Mouse (Mus musculus): Measurements from ENCODE around the gene Fmnl2. TPM values are rescaled to one million over a fixed set of nuclear protein-coding genes. Genes with fewer than 3 reads are reported as not detected.

Fmnl2 gene
- polyA plus RNA-seq, 1 experiment, result 2.6 TPM

- Histone ChIP-seq H3ac (ENCODE audit: control insufficient read depth, insufficient read length, low read depth) (no peak overlapping the region), H3K79me2 (ENCODE audit: control insufficient read depth, insufficient read depth) (peaks cover 22% of the 10 kb centered on the region), H3K79me3 (ENCODE audit: low read depth) (no peaks in the 10 kb centered on the region), H3K27me3 (ENCODE audit: control insufficient read depth, insufficient read depth, insufficient read length) (no peaks in the 10 kb centered on the region), H3K36me3 (ENCODE audit: control insufficient read depth, insufficient read depth) (no peaks in the 10 kb centered on the region), H3K4me3 (ENCODE audit: insufficient read depth, poor library complexity, severe bottlenecking) (no peak overlapping the region)
- TF ChIP-seq MYOD1 (IDR thresholded peaks at IDR 0.05; ENCODE audit: control insufficient read depth, insufficient read length, low read depth), result no peak
- no peak for TF ChIP-seq USF1 (IDR thresholded peaks at IDR 0.05; ENCODE audit: low read depth)
- no peak for TF ChIP-seq FOSL1 (IDR thresholded peaks at IDR 0.05; ENCODE audit: insufficient read depth, low read length, poor library complexity, severe bottlenecking)
- no peak for TF ChIP-seq MAX (IDR thresholded peaks at IDR 0.05)
- no peak for TF ChIP-seq CTCF (IDR thresholded peaks at IDR 0.05; ENCODE audit: control insufficient read depth, insufficient read depth, insufficient read length)
- TF ChIP-seq MYOG (IDR thresholded peaks at IDR 0.05; ENCODE audit: control insufficient read depth, extremely low read depth, insufficient read length), result no peak
- TF ChIP-seq CEBPB (IDR thresholded peaks at IDR 0.05; ENCODE audit: low read depth), result no peak
Measured at GRCm38 (mm10) chr2:52974056-52974455, 116.4 kb downstream of the Fmnl2 start.

GRCm38 (mm10) chr2:52974776-52975175 is 117.1 kb downstream of the Fmnl2 start:
- Histone ChIP-seq H3ac (ENCODE audit: control insufficient read depth, insufficient read length, low read depth) (no peak overlapping the region), H3K79me3 (ENCODE audit: low read depth) (no peaks in the 10 kb centered on the region), H3K36me3 (ENCODE audit: control insufficient read depth, insufficient read depth) (no peaks in the 10 kb centered on the region), H3K4me3 (ENCODE audit: insufficient read depth, poor library complexity, severe bottlenecking) (no peak overlapping the region), H3K27me3 (ENCODE audit: control insufficient read depth, insufficient read depth, insufficient read length) (no peaks in the 10 kb centered on the region), H3K79me2 (ENCODE audit: control insufficient read depth, insufficient read depth) (peaks cover 22% of the 10 kb centered on the region)
- no peak for TF ChIP-seq MYOD1 (IDR thresholded peaks at IDR 0.05; ENCODE audit: control insufficient read depth, insufficient read length, low read depth)
- TF ChIP-seq FOSL1 (IDR thresholded peaks at IDR 0.05; ENCODE audit: insufficient read depth, low read length, poor library complexity, severe bottlenecking), result no peak
- no peak for TF ChIP-seq USF1 (IDR thresholded peaks at IDR 0.05; ENCODE audit: low read depth)
- TF ChIP-seq CTCF (IDR thresholded peaks at IDR 0.05; ENCODE audit: control insufficient read depth, insufficient read depth, insufficient read length), result no peak
- no peak for TF ChIP-seq CEBPB (IDR thresholded peaks at IDR 0.05; ENCODE audit: low read depth)
- TF ChIP-seq MAX (IDR thresholded peaks at IDR 0.05), result no peak
- TF ChIP-seq MYOG (IDR thresholded peaks at IDR 0.05; ENCODE audit: control insufficient read depth, extremely low read depth, insufficient read length), result no peak

- Histone ChIP-seq H3ac (ENCODE audit: control insufficient read depth, insufficient read length, low read depth) (no peak overlapping the region), H3K4me3 (ENCODE audit: insufficient read depth, poor library complexity, severe bottlenecking) (no peak overlapping the region), H3K36me3 (ENCODE audit: control insufficient read depth, insufficient read depth) (no peaks in the 10 kb centered on the region), H3K27me3 (ENCODE audit: control insufficient read depth, insufficient read depth, insufficient read length) (no peaks in the 10 kb centered on the region), H3K79me2 (ENCODE audit: control insufficient read depth, insufficient read depth) (peaks cover 13% of the 10 kb centered on the region), H3K79me3 (ENCODE audit: low read depth) (no peaks in the 10 kb centered on the region)
- TF ChIP-seq FOSL1 (IDR thresholded peaks at IDR 0.05; ENCODE audit: insufficient read depth, low read length, poor library complexity, severe bottlenecking) (no peak), MAX (IDR thresholded peaks at IDR 0.05) (no peak), CEBPB (IDR thresholded peaks at IDR 0.05; ENCODE audit: low read depth) (no peak), MYOD1 (IDR thresholded peaks at IDR 0.05; ENCODE audit: control insufficient read depth, insufficient read length, low read depth) (no peak), USF1 (IDR thresholded peaks at IDR 0.05; ENCODE audit: low read depth) (no peak), CTCF (IDR thresholded peaks at IDR 0.05; ENCODE audit: control insufficient read depth, insufficient read depth, insufficient read length) (no peak), MYOG (IDR thresholded peaks at IDR 0.05; ENCODE audit: control insufficient read depth, extremely low read depth, insufficient read length) (no peak)
Measured at GRCm38 (mm10) chr2:52977921-52978675, 120.4 kb downstream of the Fmnl2 start.

DNA sequence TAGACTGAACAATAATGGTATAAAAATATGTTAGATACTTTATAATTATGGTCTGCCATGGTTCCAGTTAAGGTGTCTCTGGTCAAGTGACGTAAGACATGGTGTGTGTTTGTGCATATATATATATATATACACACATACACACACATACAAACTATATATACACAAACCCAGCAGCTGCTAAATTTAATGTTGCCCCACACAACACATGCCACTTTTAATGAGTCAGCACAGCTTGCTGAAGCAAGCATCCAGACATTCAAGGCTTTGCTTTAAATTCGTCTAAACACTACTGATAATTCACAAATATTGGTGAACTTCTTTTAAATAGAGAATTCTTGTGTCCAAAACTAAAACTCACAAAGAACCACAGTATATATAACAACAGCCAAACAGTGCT is 121.1 kb downstream of the Fmnl2 start:
- no peak overlapping the region for H3ac ChIP-seq (ENCODE audit: control insufficient read depth, insufficient read length, low read depth)
- H3K27me3 ChIP-seq (ENCODE audit: control insufficient read depth, insufficient read depth, insufficient read length), result no peaks in the 10 kb centered on the region
- H3K36me3 ChIP-seq (ENCODE audit: control insufficient read depth, insufficient read depth), result no peaks in the 10 kb centered on the region
- peaks cover 7% of the 10 kb centered on the region for H3K79me2 ChIP-seq (ENCODE audit: control insufficient read depth, insufficient read depth)
- H3K4me3 ChIP-seq (ENCODE audit: insufficient read depth, poor library complexity, severe bottlenecking), result no peak overlapping the region
- TF ChIP-seq MYOD1 (IDR thresholded peaks at IDR 0.05; ENCODE audit: control insufficient read depth, insufficient read length, low read depth) (no peak), FOSL1 (IDR thresholded peaks at IDR 0.05; ENCODE audit: insufficient read depth, low read length, poor library complexity, severe bottlenecking) (no peak), USF1 (IDR thresholded peaks at IDR 0.05; ENCODE audit: low read depth) (no peak), MAX (IDR thresholded peaks at IDR 0.05) (no peak)
- no peaks in the 10 kb centered on the region for H3K79me3 ChIP-seq (ENCODE audit: low read depth)

DNA sequence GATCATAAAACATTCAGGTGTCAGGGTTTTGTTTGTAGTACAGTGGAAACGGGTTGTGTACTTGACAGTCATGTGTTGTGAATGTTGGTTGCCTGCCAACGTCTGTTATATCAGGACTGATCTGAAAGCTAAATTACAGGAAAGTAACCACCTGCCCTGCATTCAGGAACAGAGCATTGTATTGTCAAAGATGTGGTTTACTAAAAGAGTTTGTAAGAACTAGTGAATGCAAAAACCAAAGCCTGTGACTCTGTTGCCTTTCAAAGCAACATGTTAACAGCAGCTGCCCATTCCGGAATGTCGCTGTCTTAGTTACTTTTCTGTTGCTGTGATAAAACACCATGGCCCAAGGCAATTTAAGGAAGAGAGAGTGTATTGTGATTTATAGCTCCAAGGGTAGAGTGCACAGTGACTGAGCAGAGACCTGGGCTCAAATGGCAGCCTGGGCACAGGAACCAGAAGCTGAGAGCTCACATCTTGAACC is 121.7 kb downstream of the Fmnl2 start:
- Histone ChIP-seq H3K27me3 (ENCODE audit: control insufficient read depth, insufficient read depth, insufficient read length) (no peaks in the 10 kb centered on the region), H3K79me3 (ENCODE audit: low read depth) (no peaks in the 10 kb centered on the region), H3K79me2 (ENCODE audit: control insufficient read depth, insufficient read depth) (peaks cover 7% of the 10 kb centered on the region), H3ac (ENCODE audit: control insufficient read depth, insufficient read length, low read depth) (no peak overlapping the region), H3K4me3 (ENCODE audit: insufficient read depth, poor library complexity, severe bottlenecking) (no peak overlapping the region), H3K36me3 (ENCODE audit: control insufficient read depth, insufficient read depth) (no peaks in the 10 kb centered on the region)
- TF ChIP-seq MYOD1 (IDR thresholded peaks at IDR 0.05; ENCODE audit: control insufficient read depth, insufficient read length, low read depth), result no peak
- TF ChIP-seq FOSL1 (IDR thresholded peaks at IDR 0.05; ENCODE audit: insufficient read depth, low read length, poor library complexity, severe bottlenecking), result no peak
- no peak for TF ChIP-seq USF1 (IDR thresholded peaks at IDR 0.05; ENCODE audit: low read depth)
- TF ChIP-seq MYOG (IDR thresholded peaks at IDR 0.05; ENCODE audit: control insufficient read depth, extremely low read depth, insufficient read length), result no peak
- no peak for TF ChIP-seq MAX (IDR thresholded peaks at IDR 0.05)
- no peak for TF ChIP-seq CTCF (IDR thresholded peaks at IDR 0.05; ENCODE audit: control insufficient read depth, insufficient read depth, insufficient read length)
- no peak for TF ChIP-seq CEBPB (IDR thresholded peaks at IDR 0.05; ENCODE audit: low read depth)
